Mouse (Mus musculus) liver, embryonic 14.5 days (tissue): ENCODE results near the gene Ptgs1.
"Not testable (repeated sequence)": the region's sequence is repeated elsewhere in the genome, so short reads cannot be mapped to it uniquely, and the experiment has no call there.

ENCODE experiments used
- CTCF ChIP-seq: IDR thresholded peaks from 2 replicates; pipeline ENCODE4 v1.5.1; 2016; ENCODE audit warnings: antibody characterized with exemption, low read depth, control low read depth
- EP300 ChIP-seq: IDR thresholded peaks from 2 replicates; pipeline ENCODE4 v1.6.1; 2016; ENCODE audit warnings: antibody characterized with exemption, low read depth

DNA sequence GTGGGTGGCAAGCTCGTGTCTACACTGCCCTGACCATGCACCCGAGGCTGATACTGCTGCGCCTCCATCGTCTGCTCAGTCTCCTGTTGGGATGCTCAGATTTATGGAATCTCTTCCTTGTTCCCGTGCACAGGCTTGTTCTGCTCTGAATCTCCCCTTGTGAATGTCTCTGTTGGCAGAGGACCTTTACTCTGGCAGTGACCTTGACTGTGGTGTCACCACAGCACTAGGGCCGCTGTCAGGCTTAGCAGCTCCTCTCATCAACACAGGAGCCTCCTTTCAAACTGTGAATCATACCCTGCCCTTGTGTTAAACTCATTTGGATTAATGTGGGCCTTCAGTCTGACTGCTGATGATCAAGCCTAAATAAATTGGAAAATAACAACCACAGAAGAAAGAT, 41.0 kb upstream of the Ptgs1 start:
- not testable (repeated sequence) for TF ChIP-seq CTCF, EP300
